Mouse (Mus musculus): ENCODE data around the gene Tle4. TPM values are rescaled to one million over a fixed set of nuclear protein-coding genes. Genes with fewer than 3 reads are reported as not detected.

Gene Tle4
- total RNA-seq, 2 experiments from 2014 or later, result 16.1 to 18.7 TPM

DNA sequence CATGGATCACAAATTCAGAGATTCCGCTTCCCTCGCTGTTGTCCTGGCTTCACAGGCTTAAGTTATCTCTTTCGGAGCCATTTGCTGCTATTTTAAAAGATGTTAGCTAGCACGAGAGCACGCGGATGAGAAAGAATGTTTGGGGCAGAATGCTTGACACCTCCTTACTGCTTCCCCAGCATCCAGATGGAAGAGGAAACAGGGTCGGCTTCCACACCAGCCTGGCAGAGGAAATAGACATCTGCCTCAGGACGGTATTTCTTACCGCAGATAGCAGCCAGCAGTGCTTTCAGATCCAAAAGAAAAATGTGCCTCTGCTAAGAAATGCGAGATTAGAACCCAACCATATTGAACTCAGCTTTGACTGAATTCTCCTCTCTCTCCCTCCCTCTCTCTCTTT is 191.2 kb downstream of the Tle4 start:
- no peak for DNase-seq (ENCODE audit: low spot score)

Data from gastrocnemius, adult 18-20 months (tissue).